Mouse (Mus musculus): ENCODE measurements around the gene Olfr1104.

The Olfr1104 gene

GRCm38 (mm10) chr2:87026980-87027379 is at the start of gene Olfr1104:
TSS of gene Olfr1104 (minus strand) at chr2:87027080.
- no peak for DNase-seq (ENCODE audit: low read depth, low spot score)

DNA sequence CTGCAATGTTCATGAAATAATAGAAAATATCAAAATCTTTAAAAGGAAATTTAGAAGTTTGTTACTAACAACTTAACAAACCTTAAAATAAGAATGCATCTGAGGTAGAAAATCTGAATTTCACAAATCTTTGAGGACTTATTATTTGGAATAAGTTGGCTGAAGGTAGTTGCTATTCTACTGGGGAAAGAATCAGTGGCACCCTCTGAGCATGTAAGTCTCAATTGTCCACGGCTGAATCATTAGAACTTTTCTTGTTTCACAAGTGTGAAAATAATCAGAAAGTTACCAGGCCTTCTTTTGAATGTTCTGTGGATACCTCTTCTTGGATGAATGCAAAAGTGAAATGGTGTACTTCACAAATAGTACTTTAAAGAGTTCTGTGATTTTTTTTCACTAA is 48.8 kb upstream of the Olfr1104 start, which contains the start of gene Olfr1107:
TSS of gene Olfr1107 (minus strand) at position 101 of the 400 bp plus-strand sequence.
- DNase-seq (ENCODE audit: low read depth, low spot score), result no peak

GRCm38 (mm10) chr2:87052173-87052572 is 25.3 kb upstream of the Olfr1104 start, which contains the start of gene Olfr1106:
TSS of gene Olfr1106 (minus strand) at chr2:87052273.
- DNase-seq (ENCODE audit: low read depth, low spot score), result no peak

DNA sequence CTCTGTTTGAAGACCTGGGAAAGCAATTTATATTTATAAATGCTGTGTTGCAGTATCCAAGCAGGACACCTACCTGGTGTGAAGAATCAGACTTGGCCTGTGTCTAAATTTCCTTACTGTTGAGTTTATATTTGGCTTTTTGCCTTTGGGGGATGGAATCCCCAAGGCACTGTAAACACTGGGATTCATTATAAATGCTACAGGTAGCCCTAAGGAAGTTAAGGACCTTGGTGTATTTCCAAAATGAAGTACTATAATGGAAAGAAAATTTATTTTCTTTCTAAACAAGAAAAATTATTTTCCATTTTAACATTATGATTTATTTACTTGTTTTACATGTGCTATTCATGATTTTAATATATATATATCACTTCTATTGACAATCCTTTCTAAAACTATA is 9.6 kb upstream of the Olfr1104 start, which contains the start of gene Olfr1105:
TSS of gene Olfr1105 (minus strand) at position 101 of the 400 bp plus-strand sequence.
- no peak for DNase-seq (ENCODE audit: low read depth, low spot score)

GRCm38 (mm10) chr2:86998098-86998497 is 28.8 kb downstream of the Olfr1104 start, which contains the start of gene Olfr1102:
TSS of gene Olfr1102 (plus strand) at chr2:86998398.
- no peak for DNase-seq (ENCODE audit: low read depth, low spot score)

- DNase-seq (ENCODE audit: low read depth, low spot score), result no peak
These were observed 35.8 kb downstream of the Olfr1104 start, which contains the start of gene Olfr1101 for GRCm38 (mm10) chr2:86991121-86991520. TSS of gene Olfr1101 (minus strand) at chr2:86991221.

- DNase-seq (ENCODE audit: low read depth, low spot score), result no peak
These were observed 47.0 kb downstream of the Olfr1104 start, which contains the start of gene Olfr1100 for GRCm38 (mm10) chr2:86979854-86980253. TSS of gene Olfr1100 (minus strand) at chr2:86979954.

Measured in mesoderm, embryonic 11.5 days (tissue).